Mouse (Mus musculus): ENCODE results near the gene Prep. TPM values are rescaled to one million over a fixed set of nuclear protein-coding genes. Genes with fewer than 3 reads are reported as not detected.

The Prep gene
- polyA plus RNA-seq, 1 experiment: 35.6 TPM

DNA sequence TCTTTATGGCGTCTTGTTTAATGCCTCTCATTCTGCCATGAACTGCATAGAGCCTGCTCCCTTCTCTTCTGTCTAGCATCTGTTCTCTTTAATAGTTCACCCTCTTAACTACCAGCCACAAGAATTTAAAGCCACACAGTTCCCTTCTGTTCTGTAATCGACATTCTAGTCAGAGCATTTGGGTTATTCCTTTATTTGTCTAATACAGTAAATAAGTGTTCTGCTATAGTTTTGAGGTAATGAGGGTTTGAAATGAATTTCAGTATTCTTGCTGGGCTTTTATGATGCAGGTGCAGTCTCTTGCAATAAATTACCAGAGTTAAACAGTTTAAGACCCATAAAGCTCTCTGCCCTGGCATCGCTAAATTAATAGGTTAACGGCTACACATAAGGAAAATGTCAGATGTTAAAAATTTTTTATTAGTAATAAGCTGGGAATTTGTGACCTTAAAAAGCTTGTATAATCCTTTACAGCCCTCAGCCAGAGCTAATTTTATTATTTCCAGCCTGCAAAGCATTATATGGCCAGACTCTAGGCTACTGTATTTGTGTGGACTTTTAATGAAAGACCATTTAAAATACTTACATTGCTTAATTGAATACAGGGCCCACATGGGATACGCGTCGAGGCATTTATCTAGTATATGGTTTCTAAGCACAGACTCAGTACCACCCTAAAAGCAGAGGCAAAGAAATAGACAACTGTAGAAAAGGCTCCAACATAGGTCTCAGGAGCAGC is 73.6 kb downstream of the Prep start:
- Histone ChIP-seq H3ac (ENCODE audit: control insufficient read depth, insufficient read length) (no peak overlapping the region), H3K4me2 (ENCODE audit: low read depth) (no peak overlapping the region), H3K79me2 (ENCODE audit: control insufficient read depth, insufficient read depth) (no peaks in the 10 kb centered on the region), H3K4me3 (no peak overlapping the region), H3K27me3 (ENCODE audit: control insufficient read depth, insufficient read depth, insufficient read length) (no peaks in the 10 kb centered on the region), H3K36me3 (ENCODE audit: control insufficient read depth, insufficient read depth) (peaks cover 19% of the 10 kb centered on the region)
- TF ChIP-seq POLR2A (IDR thresholded peaks at IDR 0.05; ENCODE audit: insufficient read length, low read depth) (no peak), E2F4 (IDR thresholded peaks at IDR 0.05; ENCODE audit: insufficient read depth) (no peak), MYOG (IDR thresholded peaks at IDR 0.05; ENCODE audit: control insufficient read depth in 1 of 3, insufficient read depth in 1 of 3, insufficient read length in 2 of 3, low read depth in 2 of 3) (no peak), REST (IDR thresholded peaks at IDR 0.05; ENCODE audit: insufficient read depth, insufficient read length) (no peak), TCF3 (IDR thresholded peaks at IDR 0.05; ENCODE audit: insufficient read length, low read depth) (no peak), SRF (IDR thresholded peaks at IDR 0.05; ENCODE audit: control insufficient read depth, insufficient read length, low read depth) (no peak), CEBPB (IDR thresholded peaks at IDR 0.05; ENCODE audit: insufficient read depth, poor library complexity, severe bottlenecking) (no peak), POLR2AphosphoS2 (IDR thresholded peaks at IDR 0.05; ENCODE audit: insufficient read length, low read depth) (no peak), MAX (IDR thresholded peaks at IDR 0.05; ENCODE audit: low read depth) (no peak), TCF12 (IDR thresholded peaks at IDR 0.05; ENCODE audit: insufficient read depth, poor library complexity, severe bottlenecking) (no peak), MYOD1 (IDR thresholded peaks at IDR 0.05; ENCODE audit: control insufficient read depth in 1 of 3, insufficient read length in 2 of 3, low read depth in 2 of 3) (no peak), USF1 (IDR thresholded peaks at IDR 0.05; ENCODE audit: low read depth) (no peak)

DNA sequence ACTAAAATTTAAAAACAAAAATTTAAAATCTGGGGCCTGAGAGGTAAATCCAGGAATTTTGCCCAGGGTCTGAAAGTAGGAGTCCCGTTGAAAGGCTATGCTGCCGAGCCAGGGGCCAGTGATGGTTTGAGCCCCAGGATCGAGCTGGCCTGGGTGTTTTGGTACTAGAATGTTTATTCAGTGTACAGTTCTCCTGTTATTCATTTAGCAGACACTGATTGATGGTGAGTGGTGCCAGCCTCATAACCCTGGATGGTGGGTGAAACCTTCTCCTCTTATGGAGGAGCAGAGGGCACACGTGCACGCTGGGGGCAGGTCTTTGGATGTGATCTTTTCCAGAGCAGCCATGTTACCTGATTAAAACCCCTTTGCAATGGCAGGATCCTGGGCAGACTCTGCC is 75.4 kb downstream of the Prep start:
- Histone ChIP-seq H3K36me3 (ENCODE audit: control insufficient read depth, insufficient read depth) (peaks cover 18% of the 10 kb centered on the region), H3K79me2 (ENCODE audit: control insufficient read depth, insufficient read depth) (no peaks in the 10 kb centered on the region), H3ac (ENCODE audit: control insufficient read depth, insufficient read length) (no peak overlapping the region), H3K4me3 (no peak overlapping the region), H3K4me2 (ENCODE audit: low read depth) (no peak overlapping the region), H3K27me3 (ENCODE audit: control insufficient read depth, insufficient read depth, insufficient read length) (no peaks in the 10 kb centered on the region)
- no peak for TF ChIP-seq MYOG (IDR thresholded peaks at IDR 0.05; ENCODE audit: control insufficient read depth in 1 of 3, insufficient read depth in 1 of 3, insufficient read length in 2 of 3, low read depth in 2 of 3)
- no peak for TF ChIP-seq E2F4 (IDR thresholded peaks at IDR 0.05; ENCODE audit: insufficient read depth)
- TF ChIP-seq POLR2AphosphoS2 (IDR thresholded peaks at IDR 0.05; ENCODE audit: insufficient read length, low read depth): no peak
- no peak for TF ChIP-seq MYOD1 (IDR thresholded peaks at IDR 0.05; ENCODE audit: control insufficient read depth in 1 of 3, insufficient read length in 2 of 3, low read depth in 2 of 3)
- no peak for TF ChIP-seq REST (IDR thresholded peaks at IDR 0.05; ENCODE audit: insufficient read depth, insufficient read length)

DNA sequence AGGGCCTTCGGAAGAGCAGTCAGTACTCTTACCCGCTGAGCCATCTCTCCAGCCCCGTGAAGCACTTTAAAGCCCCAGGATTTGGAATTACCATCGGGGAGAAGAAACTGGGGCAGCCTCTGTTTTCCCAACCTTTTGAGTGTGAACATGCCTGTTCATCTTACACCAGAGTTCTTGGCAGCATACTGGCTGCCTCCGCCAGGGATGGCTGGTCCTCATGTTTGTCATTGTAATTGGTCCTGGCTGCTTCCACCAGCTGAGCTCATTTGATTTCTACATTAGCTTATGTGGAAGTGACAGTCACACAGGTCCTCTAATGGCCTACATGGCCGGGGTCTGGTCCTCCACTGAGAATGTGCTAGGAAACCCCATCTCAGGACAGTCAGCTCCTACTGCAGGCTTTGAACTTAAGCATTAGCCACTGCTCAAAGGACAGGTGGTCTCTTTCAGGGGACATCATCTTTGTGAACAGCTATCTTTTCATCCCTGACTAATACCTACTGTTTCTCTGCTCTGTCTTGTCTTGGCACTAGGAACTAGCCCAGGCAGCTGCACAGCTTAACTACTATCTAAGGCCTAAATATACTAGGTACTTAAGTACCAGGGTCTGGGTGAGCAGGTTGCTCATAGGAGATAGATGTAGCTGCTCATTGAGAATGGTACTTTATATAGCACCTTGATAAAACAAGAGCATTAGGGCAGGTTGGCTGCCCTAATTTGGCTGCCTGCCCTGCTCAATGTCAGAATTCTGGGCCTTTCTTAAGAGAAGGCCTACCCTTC is 77.2 kb downstream of the Prep start:
- H3K79me2 ChIP-seq (ENCODE audit: control insufficient read depth, insufficient read depth): no peaks in the 10 kb centered on the region
- TF ChIP-seq POLR2AphosphoS2 (IDR thresholded peaks at IDR 0.05; ENCODE audit: insufficient read length, low read depth) (no peak), USF1 (IDR thresholded peaks at IDR 0.05; ENCODE audit: low read depth) (no peak), E2F4 (IDR thresholded peaks at IDR 0.05; ENCODE audit: insufficient read depth) (no peak), TCF12 (IDR thresholded peaks at IDR 0.05; ENCODE audit: insufficient read depth, poor library complexity, severe bottlenecking) (no peak), POLR2A (IDR thresholded peaks at IDR 0.05; ENCODE audit: insufficient read length, low read depth) (no peak)

DNA sequence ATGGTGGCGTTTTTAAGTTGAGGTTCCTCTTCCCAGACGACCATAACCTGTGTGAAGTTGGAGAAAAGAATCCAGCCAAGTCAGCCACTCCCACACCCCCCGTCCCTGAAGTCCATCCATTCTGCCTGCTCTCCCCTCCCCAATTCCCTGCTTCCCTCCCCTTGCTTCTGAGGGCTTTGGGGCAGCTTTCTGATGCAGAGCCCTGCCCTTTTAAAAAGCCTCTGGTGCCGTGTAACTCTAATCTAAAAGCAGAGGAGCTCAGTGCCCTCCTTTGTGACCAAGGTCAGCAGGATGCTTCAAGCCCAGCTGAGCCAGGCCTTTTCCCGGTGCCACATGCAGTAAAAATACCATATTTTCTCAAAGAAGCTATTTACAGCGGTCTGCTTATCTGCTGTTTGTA is 79.8 kb downstream of the Prep start:
- no peak overlapping the region for H3K4me2 ChIP-seq (ENCODE audit: low read depth)
- H3ac ChIP-seq (ENCODE audit: control insufficient read depth, insufficient read length): no peak overlapping the region
- no peak for TF ChIP-seq REST (IDR thresholded peaks at IDR 0.05; ENCODE audit: insufficient read depth, insufficient read length)
- TF ChIP-seq MAX (IDR thresholded peaks at IDR 0.05; ENCODE audit: low read depth): no peak
- no peak overlapping the region for H3K4me3 ChIP-seq
- peaks cover 30% of the 10 kb centered on the region for H3K36me3 ChIP-seq (ENCODE audit: control insufficient read depth, insufficient read depth)
- no peaks in the 10 kb centered on the region for H3K79me2 ChIP-seq (ENCODE audit: control insufficient read depth, insufficient read depth)
- no peaks in the 10 kb centered on the region for H3K27me3 ChIP-seq (ENCODE audit: control insufficient read depth, insufficient read depth, insufficient read length)

More for the DNA sequence above, 77.2 kb downstream of the Prep start:
- Histone ChIP-seq H3K4me3 (no peak overlapping the region), H3K27me3 (ENCODE audit: control insufficient read depth, insufficient read depth, insufficient read length) (no peaks in the 10 kb centered on the region), H3K4me2 (ENCODE audit: low read depth) (no peak overlapping the region), H3K36me3 (ENCODE audit: control insufficient read depth, insufficient read depth) (peaks cover 13% of the 10 kb centered on the region), H3ac (ENCODE audit: control insufficient read depth, insufficient read length) (no peak overlapping the region)

DNA sequence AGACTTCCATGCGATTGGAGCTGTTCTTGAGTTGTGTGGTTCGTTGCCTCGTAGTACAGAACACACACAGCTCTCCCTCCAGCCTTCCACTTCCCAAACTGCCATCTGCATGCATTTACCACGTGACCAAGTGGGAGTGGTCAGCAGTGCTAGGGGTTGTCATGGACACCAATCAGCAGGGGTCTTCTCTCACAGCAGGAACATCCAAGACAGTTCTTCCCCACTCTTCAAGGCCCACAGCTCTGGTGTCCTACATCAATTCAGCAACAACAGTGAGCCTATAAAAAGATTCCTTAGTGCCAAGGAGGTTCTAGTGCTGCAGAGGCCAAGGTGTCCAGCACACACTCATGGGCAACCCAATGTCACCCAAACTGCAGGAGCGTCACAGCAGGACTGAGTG is 84.1 kb downstream of the Prep start:
- no peaks in the 10 kb centered on the region for H3K27me3 ChIP-seq (ENCODE audit: control insufficient read depth, insufficient read depth, insufficient read length)
- no peak overlapping the region for H3K4me2 ChIP-seq (ENCODE audit: low read depth)
- H3K4me3 ChIP-seq: no peak overlapping the region
- H3K79me2 ChIP-seq (ENCODE audit: control insufficient read depth, insufficient read depth): no peaks in the 10 kb centered on the region
- H3K36me3 ChIP-seq (ENCODE audit: control insufficient read depth, insufficient read depth): peaks cover 60% of the 10 kb centered on the region
- TF ChIP-seq USF1 (IDR thresholded peaks at IDR 0.05; ENCODE audit: low read depth) (peak; percentile 13), E2F4 (IDR thresholded peaks at IDR 0.05; ENCODE audit: insufficient read depth) (no peak)
- H3ac ChIP-seq (ENCODE audit: control insufficient read depth, insufficient read length): no peak overlapping the region
